Mouse (Mus musculus): Measurements from ENCODE around the gene Casz1. TPM values are rescaled to one million over a fixed set of nuclear protein-coding genes. Genes with fewer than 3 reads are reported as not detected.

Gene Casz1
- total and polyA plus RNA-seq, 2 experiments from 2014 or later: 2.3 to 6.3 TPM

DNA sequence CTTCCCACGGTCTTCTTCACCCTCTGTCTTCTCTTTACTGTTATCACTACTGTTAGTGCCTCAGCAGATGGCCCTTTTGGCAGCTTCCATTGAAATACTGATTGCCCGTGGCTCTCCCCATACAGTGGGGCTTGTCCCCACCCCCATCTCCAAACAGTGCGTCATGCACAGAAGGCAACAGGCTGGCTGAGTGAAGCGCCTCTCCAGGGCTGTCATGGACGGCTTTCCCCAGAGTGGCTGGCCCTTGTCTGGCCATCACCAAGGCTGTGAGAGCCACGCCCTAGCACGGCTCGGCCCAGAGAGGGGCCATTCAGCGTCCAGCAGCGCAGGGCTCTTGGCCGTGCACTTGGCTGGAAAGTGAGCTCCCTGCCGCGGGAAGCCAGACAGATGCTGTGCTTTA lies 131.0 kb downstream of the Casz1 start:
- 22% methylated on average over 13 of the region's 13 CpGs for WGBS
- TF ChIP-seq CTCF (IDR thresholded peaks at IDR 0.05; ENCODE audit: low read depth): no peak
- ATAC-seq (peak; percentile 31), DNase-seq (ENCODE audit: low spot score) (peak; percentile 68)
- Histone ChIP-seq H3K9ac (replicated peaks; ENCODE audit: low read length) (no peak overlapping the region), H3K4me1 (ENCODE audit: insufficient read depth, low read length) (peaks cover 17% of the 10 kb centered on the region), H3K4me3 (ENCODE audit: low read length) (no peak overlapping the region), H3K27ac (no peak overlapping the region), H3K36me3 (ENCODE audit: insufficient read depth, low read length) (no peaks in the 10 kb centered on the region), H3K9me3 (ENCODE audit: low read length) (no peaks in the 10 kb centered on the region), H3K4me2 (ENCODE audit: low read depth, low read length) (no peak overlapping the region), H3K27me3 (ENCODE audit: insufficient read depth, low read length) (no peaks in the 10 kb centered on the region; the same call in 1 of the 2 replicates)

DNA sequence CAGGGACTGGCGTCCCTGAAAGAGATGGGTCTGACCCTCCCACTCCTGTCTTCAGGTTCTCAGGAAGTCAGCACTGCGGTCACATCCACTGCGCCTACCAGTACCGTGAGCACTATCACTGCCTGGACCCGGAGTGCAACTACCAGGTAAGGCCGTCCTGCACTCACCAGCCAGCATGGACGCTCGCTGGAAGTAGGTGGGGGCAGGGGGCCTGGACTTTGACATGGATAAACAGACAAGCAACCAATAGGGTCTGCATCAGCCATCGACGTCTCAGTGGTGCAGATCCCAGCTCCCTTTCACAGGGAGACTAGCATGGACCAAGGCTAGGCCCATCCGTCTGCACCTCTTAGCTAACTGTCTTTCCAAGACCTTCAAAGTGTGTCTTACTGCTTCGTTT lies 131.9 kb downstream of the Casz1 start:
- Histone ChIP-seq H3K9me3 (ENCODE audit: low read length) (no peaks in the 10 kb centered on the region), H3K36me3 (ENCODE audit: insufficient read depth, low read length) (no peaks in the 10 kb centered on the region), H3K4me3 (ENCODE audit: low read length) (no peak overlapping the region), H3K4me2 (ENCODE audit: low read depth, low read length) (no peak overlapping the region), H3K9ac (replicated peaks; ENCODE audit: low read length) (no peak overlapping the region), H3K4me1 (ENCODE audit: insufficient read depth, low read length) (peaks cover 17% of the 10 kb centered on the region), H3K27ac (no peak overlapping the region), H3K27me3 (ENCODE audit: insufficient read depth, low read length) (no peaks in the 10 kb centered on the region; the same call in 1 of the 2 replicates)
- TF ChIP-seq CTCF (IDR thresholded peaks at IDR 0.05; ENCODE audit: low read depth): no peak
- no peak for ATAC-seq
- WGBS: 93% methylated on average over 12 of the region's 12 CpGs
- DNase-seq (ENCODE audit: low spot score): no peak

DNA sequence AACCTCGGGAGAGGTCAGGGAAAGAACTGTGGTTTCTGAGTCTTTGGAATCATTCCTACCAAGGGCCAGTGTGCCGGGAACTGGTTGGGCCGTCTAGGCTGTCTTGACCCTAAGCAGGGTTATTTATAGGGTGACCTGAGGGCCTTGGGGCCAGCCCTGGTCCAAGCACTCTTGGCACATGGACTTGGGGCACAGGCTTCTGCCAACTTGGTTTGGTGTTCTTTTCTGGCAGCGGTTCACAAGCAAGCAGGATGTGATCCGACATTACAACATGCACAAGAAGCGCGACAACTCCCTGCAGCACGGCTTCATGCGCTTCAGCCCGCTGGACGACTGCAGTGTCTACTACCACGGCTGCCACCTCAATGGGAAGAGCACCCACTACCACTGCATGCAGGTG lies 132.5 kb downstream of the Casz1 start:
- Histone ChIP-seq H3K36me3 (ENCODE audit: insufficient read depth, low read length) (no peaks in the 10 kb centered on the region), H3K4me2 (ENCODE audit: low read depth, low read length) (no peak overlapping the region), H3K27ac (no peak overlapping the region), H3K9me3 (ENCODE audit: low read length) (no peaks in the 10 kb centered on the region), H3K4me1 (ENCODE audit: insufficient read depth, low read length) (peaks cover 15% of the 10 kb centered on the region), H3K27me3 (ENCODE audit: insufficient read depth, low read length) (no peaks in the 10 kb centered on the region; the same call in 1 of the 2 replicates), H3K4me3 (ENCODE audit: low read length) (no peak overlapping the region), H3K9ac (replicated peaks; ENCODE audit: low read length) (no peak overlapping the region)
- DNase-seq (ENCODE audit: low spot score): no peak
- WGBS: 76% methylated on average over 12 of the region's 12 CpGs
- ATAC-seq: no peak
- no peak for TF ChIP-seq CTCF (IDR thresholded peaks at IDR 0.05; ENCODE audit: low read depth)

DNA sequence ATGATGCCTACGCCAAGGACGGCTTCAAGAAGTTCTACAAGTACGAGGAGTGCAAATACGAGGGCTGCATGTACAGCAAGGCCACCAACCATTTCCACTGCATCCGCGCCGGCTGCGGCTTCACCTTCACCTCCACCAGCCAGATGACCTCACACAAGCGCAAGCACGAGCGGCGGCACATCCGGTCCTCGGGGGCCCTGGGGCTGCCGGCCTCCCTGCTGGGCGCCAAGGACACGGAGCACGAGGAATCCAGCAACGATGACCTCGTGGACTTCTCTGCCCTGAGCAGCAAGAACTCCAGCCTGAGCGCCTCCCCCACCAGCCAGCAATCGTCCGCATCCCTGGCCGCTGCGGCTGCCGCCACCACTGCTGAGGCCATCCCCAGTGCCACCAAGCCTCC lies 134.3 kb downstream of the Casz1 start:
- no peaks in the 10 kb centered on the region; the same call in 1 of the 2 replicates for H3K27me3 ChIP-seq (ENCODE audit: insufficient read depth, low read length)
- no peak for TF ChIP-seq CTCF (IDR thresholded peaks at IDR 0.05; ENCODE audit: low read depth)
- ATAC-seq (no peak), DNase-seq (ENCODE audit: low spot score) (no peak)
- peaks cover 15% of the 10 kb centered on the region for H3K4me1 ChIP-seq (ENCODE audit: insufficient read depth, low read length)
- H3K4me3 ChIP-seq (ENCODE audit: low read length): no peak overlapping the region
- no peaks in the 10 kb centered on the region for H3K9me3 ChIP-seq (ENCODE audit: low read length)
- H3K4me2 ChIP-seq (ENCODE audit: low read depth, low read length): no peak overlapping the region
- no peak overlapping the region for H3K27ac ChIP-seq
- 79% methylated on average over 26 of the region's 26 CpGs for WGBS
- no peak overlapping the region for H3K9ac ChIP-seq (replicated peaks; ENCODE audit: low read length)
- no peaks in the 10 kb centered on the region for H3K36me3 ChIP-seq (ENCODE audit: insufficient read depth, low read length)

DNA sequence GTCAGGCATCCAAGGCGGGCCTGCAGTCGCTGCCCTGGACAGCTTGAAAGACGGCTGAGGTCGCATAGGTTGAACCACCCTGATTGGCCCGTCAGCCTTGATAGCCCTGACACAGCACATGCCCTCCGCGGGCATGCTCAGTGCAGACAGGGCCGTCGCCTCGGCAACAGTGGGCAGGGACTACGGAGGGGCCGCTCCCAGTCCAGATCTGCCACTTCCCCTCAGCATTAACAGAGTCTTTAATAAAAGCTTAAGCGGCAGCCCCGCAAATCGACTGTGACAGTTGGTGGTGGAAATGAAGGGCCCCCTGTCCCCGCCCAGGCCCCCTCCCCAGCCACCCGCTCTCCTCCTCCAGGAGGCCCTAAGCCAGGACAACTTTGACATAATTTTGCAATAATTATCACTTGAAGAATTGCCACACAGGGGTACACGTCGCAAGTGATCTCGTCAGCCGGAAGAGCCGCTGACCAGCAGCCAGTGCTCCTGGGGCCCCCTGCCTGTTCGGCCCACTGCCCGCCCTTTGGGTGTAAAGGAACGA lies 136.5 kb downstream of the Casz1 start:
- Histone ChIP-seq H3K4me3 (ENCODE audit: low read length) (no peak overlapping the region), H3K27ac (peak overlapping the region; percentile 45; the same call in 1 of the 2 replicates), H3K4me2 (ENCODE audit: low read depth, low read length) (peak overlapping the region; percentile 45), H3K9ac (replicated peaks; ENCODE audit: low read length) (peak overlapping the region; percentile 21; the same call in 1 of the 2 replicates), H3K9me3 (ENCODE audit: low read length) (no peaks in the 10 kb centered on the region), H3K4me1 (ENCODE audit: insufficient read depth, low read length) (peaks cover 15% of the 10 kb centered on the region), H3K36me3 (ENCODE audit: insufficient read depth, low read length) (no peaks in the 10 kb centered on the region), H3K27me3 (ENCODE audit: insufficient read depth, low read length) (no peaks in the 10 kb centered on the region; the same call in 1 of the 2 replicates)
- DNase-seq (ENCODE audit: low spot score) (peak; percentile 85), ATAC-seq (peak; percentile 89)
- 11% methylated on average over 25 of the region's 25 CpGs for WGBS
- no peak for TF ChIP-seq CTCF (IDR thresholded peaks at IDR 0.05; ENCODE audit: low read depth)

DNA sequence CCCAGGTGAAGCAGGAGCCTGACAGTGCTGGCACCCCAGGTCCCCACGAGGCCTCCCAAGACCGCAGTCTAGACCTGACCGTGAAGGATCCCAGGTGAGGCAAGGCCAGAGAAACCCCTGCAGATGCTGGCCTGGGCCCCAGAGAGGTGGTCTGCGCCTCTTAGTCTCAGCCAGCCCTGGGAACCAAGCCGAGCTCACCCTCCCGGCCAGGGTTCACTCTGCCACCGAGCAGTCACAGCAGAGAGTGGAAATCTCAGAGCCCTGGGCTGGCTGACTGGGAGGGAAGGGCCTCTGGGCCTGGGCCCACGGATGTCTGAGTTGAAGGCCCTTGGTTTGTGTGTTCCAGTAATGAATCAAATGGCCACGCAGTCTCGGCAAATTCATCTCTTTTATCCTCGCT lies 137.1 kb downstream of the Casz1 start:
- Histone ChIP-seq H3K4me1 (ENCODE audit: insufficient read depth, low read length) (peaks cover 15% of the 10 kb centered on the region), H3K4me3 (ENCODE audit: low read length) (no peak overlapping the region), H3K4me2 (ENCODE audit: low read depth, low read length) (0 out of 2 replicates have a peak overlapping the region, but pooled peaks have one; percentile 45), H3K9me3 (ENCODE audit: low read length) (no peaks in the 10 kb centered on the region), H3K36me3 (ENCODE audit: insufficient read depth, low read length) (no peaks in the 10 kb centered on the region), H3K27ac (peak overlapping the region; percentile 45; the same call in 1 of the 2 replicates), H3K9ac (replicated peaks; ENCODE audit: low read length) (peak overlapping the region; percentile 21; the same call in 1 of the 2 replicates), H3K27me3 (ENCODE audit: insufficient read depth, low read length) (no peaks in the 10 kb centered on the region; the same call in 1 of the 2 replicates)
- ATAC-seq: no peak
- no peak for DNase-seq (ENCODE audit: low spot score)
- no peak for TF ChIP-seq CTCF (IDR thresholded peaks at IDR 0.05; ENCODE audit: low read depth)
- 35% methylated on average over 11 of the region's 11 CpGs for WGBS

DNA sequence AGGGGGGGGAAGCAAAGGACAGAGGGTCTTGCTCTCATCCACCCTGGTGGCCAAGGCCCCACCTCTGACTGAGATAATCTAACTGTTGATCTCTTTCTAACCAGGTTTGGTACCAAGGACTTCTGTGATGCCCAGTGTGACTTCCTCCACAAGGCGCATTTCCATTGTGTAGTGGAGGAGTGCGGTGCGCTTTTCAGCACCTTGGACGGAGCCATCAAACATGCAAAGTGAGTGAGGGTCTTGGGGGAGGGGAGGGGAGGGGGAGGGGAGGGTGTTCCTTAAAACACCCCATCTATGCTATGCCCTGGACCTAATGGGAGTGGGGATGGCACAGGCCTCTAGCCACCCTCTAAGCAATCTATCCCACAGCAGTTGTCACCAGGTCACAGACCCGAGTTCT lies 138.9 kb downstream of the Casz1 start:
- WGBS: 53% methylated on average over 5 of the region's 5 CpGs
- Histone ChIP-seq H3K4me1 (ENCODE audit: insufficient read depth, low read length) (peaks cover 15% of the 10 kb centered on the region), H3K36me3 (ENCODE audit: insufficient read depth, low read length) (no peaks in the 10 kb centered on the region), H3K4me3 (ENCODE audit: low read length) (no peak overlapping the region), H3K27ac (no peak overlapping the region), H3K27me3 (ENCODE audit: insufficient read depth, low read length) (no peaks in the 10 kb centered on the region; the same call in 1 of the 2 replicates), H3K9ac (replicated peaks; ENCODE audit: low read length) (no peak overlapping the region), H3K9me3 (ENCODE audit: low read length) (no peaks in the 10 kb centered on the region), H3K4me2 (ENCODE audit: low read depth, low read length) (no peak overlapping the region)
- DNase-seq (ENCODE audit: low spot score): no peak
- no peak for ATAC-seq
- no peak for TF ChIP-seq CTCF (IDR thresholded peaks at IDR 0.05; ENCODE audit: low read depth)

Data from hindbrain, postnatal 0 days (tissue).